Mouse (Mus musculus): ENCODE results near the gene Adh5. TPM values are rescaled to one million over a fixed set of nuclear protein-coding genes. Genes with fewer than 3 reads are reported as not detected.

Adh5 gene
- total RNA-seq, 2 experiments from 2014 or later = 65.5 to 69.2 TPM

DNA sequence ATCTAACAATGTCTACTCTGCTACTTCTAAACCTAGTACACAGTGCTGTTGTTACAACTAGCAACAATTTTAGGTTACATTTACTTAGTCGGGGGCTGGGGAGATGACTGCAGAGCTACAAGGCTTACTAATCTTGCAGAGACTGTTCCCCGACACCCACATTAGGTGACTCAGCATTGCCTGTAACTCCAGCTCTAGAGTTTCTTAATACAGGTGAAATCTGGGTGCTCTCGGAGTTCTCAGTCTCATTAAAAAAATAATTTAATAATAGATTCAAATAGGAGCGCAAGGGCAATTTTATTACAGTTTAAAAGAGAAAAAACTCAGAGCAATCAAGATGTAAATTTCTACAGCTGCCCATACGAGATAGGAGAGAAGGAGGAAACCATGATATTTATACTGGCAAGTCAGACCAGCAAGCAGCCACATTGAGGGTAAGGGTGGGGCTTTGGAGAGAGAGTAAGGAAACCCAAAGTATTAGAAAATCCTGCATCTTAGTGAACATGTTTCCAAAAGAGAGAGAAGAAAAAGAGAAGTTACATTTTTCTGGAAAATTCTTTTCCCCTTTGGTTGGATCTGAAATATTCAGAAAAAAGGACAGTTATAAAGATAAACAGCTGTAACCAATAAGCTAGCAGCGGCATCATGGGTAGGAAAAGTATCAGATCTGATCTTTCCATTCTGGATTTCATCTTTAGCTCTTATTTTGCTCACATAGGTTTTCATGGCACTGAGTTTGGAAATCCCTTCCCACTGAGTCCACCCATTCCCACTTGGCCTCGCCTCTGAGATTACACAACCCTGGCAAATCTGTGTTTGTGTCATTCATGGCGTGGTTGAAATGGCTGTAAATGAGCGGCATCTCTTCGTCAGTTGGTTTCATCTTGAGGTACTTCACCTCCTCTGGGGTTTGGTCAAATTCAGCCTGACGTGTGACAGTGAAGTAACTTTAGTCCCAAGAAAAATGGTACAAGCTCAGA lies 52.6 kb downstream of the Adh5 start:
- intact Hi-C loops (cut with DNase I; ENCODE audit: low total_unique reads) = no loop called here
- DNase-seq = no peak

DNA sequence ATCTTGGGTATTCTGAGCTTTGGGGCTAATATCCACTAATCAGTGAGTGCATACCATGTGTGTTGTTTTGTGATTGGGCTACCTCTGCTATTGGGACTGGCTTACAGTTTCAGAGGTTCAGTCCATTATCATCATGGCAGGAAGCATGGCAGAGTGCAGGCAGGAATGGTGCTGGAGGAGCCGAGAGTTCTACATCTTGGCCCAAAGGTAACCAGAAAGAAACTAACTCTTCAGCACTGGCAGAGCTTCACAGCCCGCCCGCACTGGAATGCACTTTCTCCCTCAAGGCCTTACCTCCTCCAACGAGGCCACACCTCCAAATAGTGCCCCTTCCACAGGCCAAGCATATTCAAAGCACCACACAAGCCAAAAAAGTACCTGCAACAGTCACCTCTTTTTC lies 55.8 kb downstream of the Adh5 start:
- DNase-seq = no peak
- intact Hi-C loops (cut with DNase I; ENCODE audit: low total_unique reads) = no loop called here

DNA sequence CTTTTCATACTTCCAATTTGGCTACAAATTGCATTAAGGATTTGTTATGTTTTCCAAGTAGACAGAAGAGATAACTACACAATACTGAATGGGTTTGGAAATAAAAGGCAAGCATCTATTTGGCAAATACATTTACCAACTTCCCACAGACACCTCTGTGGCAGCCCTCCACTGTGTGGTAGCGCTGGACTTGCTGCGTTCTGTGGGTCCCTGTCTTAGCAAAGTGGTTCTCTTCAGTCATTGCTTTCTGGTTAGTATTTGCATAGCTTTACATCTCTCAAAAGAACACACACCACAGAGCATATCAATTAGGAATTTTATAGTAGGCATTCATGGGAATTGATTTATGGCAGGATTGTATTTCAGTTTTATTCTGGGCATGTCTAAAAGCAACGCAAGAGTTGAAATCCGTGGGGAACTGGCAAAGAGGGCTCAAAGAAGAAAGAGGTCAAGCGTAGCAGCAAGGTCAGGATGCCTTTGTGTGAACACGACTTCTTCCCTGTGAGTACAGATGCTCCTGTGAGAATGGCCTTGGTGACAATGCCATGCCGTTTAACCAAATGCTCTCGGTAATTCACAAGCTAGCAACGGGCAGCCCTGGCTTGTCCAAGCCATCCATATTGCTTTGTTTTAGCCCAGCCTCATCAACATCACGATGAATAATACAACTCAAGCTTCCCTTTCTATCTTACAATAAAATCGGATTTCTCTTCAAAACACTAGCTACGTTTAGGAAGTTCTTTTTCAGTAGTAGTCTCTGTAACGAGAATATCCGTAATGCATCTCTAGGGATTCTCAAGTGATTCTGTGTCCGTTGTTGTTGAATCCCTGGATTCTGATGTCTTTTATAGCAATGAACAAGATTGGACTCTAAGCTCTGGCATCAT lies 57.2 kb downstream of the Adh5 start:
- DNase-seq = no peak
- intact Hi-C loops (cut with DNase I; ENCODE audit: low total_unique reads) = no loop called here

DNA sequence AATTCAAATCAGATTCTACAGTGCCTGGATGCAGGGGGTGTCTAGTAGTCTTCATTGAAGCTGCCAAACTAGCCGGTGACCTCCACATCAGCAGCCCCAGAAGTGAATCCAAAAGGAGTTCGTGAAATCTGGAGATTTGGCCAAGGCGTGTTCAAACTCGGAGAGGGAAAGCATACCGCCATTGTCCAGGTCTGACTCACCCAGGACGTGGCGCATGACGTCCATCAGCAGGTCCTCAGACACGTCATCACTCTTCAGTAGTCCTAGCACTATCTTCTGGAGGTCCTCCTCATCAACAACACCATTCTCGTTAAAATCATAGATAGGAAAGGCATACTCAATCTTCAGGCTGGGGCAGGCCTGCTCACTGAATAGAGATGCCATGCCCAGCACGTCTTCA lies 60.9 kb downstream of the Adh5 start:
- DNase-seq = no peak
- intact Hi-C loops (cut with DNase I; ENCODE audit: low total_unique reads) = no loop called here

Other genes starting within 250 kb of the Adh5 start
- gene 4930579F01Rik, start 249.3 kb upstream of the Adh5 start, total RNA-seq (2021) = not detected
- gene Adh7, start 225.3 kb upstream of the Adh5 start, total RNA-seq (2021) = under 1 TPM; 0.13 to 0.37 TPM
- 10 to 100 TPM; 46.4 to 90.8 TPM for gene Adh1, start 182.1 kb upstream of the Adh5 start, total RNA-seq (2021)
- gene Adh6a, start 129.8 kb upstream of the Adh5 start, total RNA-seq (2021) = not detected
- gene Adh6b, start 101.3 kb upstream of the Adh5 start, total RNA-seq (2021) = under 1 TPM in 1 of 2 experiments, not detected in 1; 0.16 TPM
- not detected for gene Adh4, start 27.6 kb upstream of the Adh5 start, total RNA-seq (2021)
- 10 to 100 TPM; 43.5 to 44.8 TPM for gene Metap1, start 46.4 kb downstream of the Adh5 start, total RNA-seq (2021)
- gene Eif4e, start 83.1 kb downstream of the Adh5 start, total RNA-seq (2021) = 100 to 1,000 TPM; 101 to 108 TPM

Data from gastrocnemius, postnatal 14 days (tissue).